Mouse (Mus musculus) regulatory T cell (primary cell): Measurements from ENCODE around the gene Meox1.

Source experiments
- in situ Hi-C: fragments of 300-600 bp; cut with MboI, MseI; formaldehyde crosslinking; loops from one replicate; pipeline ENCODE4 v1.15.1; 2025; ENCODE audit warnings: high pct_unique_total_duplicates

The Meox1 gene

DNA sequence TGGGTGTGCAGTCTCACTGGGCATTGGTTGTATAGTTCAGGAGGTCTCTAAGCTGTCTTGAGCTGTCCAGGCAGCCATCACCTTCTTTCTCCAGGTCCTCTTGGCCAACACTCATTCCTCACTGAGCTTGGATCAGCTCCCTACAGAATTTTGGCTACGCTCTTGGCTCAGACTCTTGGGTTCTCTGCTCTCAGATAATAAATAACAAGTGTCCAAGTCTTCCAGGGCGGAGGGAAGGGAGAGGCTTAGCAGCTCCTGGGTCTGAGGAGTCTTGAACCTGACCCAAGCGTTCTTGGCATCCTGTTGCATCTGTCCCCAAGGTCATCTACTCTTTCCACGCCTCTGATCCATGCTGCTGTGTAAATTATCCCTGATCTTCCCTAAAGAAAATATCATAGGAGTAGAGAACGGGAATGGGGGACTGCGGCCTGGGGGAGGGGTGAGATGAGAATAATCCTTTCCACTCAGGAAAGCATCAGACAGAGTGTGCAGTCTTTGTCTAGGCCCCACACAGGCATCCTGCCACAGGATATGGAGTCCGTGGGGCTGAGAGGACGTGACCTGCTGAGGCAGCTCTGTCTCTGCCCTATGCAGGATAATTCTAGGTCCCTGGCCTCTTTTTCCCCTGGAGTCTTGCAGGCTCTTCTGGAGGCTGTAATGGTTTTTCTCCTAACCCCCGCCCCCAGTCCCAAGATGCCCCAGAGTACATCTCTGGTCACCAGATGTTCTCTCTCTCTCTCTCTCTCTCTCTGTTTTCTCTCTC lies 38.0 kb downstream of the Meox1 start:
- in situ Hi-C loops = no loop called here

DNA sequence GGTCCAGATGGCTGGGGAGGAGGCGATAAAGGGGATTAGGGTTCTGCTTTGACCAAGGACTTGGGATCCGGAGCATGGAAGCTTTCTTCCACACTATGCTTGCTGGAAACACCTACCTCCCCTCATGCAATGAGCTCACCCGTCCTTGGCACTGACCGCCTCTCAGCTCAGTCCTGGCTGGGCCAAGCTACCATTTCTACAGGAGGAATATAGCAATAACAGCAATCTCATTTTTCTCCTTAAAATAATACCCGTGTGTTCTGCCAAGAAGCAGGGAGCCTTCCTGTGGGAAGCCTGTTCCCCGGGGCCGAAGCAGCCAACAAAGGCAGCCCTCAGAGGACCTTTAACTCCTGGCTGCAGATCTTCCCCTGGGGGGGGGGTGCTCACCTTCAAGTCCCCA lies 43.1 kb downstream of the Meox1 start:
- in situ Hi-C loops = no loop called here

DNA sequence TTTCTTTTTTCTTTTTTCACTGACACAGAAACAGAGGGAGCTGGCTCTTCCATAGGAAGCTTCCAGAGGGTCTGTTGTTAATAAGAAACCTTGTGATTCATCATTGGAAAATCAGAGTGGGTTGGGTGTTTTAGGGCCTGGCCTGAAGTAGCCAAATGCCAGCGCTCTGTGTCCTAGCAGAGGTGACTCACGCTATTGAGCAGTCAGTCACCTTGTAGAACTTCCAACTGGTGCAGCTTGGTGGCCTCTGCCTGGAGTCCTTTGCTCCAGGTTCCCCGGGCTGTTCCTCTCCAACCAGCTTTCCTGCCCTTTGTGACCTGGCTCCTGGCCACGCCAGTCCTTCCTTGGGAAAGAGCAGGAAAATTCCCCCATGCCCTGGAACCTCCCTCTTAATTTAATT lies 44.9 kb downstream of the Meox1 start:
- in situ Hi-C loops = no loop called here

DNA sequence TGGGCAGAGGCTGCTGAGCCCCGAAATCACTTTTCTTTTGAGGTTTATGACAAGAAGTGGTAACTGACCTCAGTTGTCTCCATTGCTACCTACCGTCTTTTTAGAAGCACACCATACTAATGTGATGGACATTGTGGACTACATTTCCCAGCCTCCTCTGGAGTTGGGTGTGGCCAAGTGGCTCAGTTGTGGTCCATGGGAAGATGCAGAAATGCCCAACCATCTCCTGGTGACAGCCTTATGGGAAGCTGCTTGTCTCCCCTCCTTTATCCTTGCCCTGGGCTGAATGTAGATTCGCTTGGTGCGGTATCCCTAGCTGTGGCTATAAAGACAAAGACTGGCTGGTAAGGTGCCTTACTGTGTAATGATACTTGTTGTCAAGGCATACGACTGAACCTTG lies 46.7 kb downstream of the Meox1 start:
- in situ Hi-C loops = no loop called here

DNA sequence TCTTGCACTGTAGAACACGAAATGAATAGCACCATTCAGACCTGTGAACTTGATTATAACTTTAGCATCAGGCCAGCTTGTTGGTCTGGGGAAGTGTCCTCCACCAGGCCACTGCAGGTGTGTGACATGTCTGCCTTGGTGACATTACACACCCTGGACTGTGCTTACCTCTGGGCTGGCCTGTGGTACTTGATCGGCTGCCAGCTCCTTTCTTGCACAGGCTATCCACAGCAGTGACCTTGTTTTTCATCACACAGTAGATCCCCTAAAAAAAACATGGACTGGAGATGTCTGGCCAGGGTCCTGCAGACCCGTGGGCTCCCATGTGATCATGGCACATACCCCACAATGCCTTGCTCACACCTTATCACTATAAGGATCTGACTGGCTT lies 51.4 kb downstream of the Meox1 start:
- in situ Hi-C loops = no loop called here

DNA sequence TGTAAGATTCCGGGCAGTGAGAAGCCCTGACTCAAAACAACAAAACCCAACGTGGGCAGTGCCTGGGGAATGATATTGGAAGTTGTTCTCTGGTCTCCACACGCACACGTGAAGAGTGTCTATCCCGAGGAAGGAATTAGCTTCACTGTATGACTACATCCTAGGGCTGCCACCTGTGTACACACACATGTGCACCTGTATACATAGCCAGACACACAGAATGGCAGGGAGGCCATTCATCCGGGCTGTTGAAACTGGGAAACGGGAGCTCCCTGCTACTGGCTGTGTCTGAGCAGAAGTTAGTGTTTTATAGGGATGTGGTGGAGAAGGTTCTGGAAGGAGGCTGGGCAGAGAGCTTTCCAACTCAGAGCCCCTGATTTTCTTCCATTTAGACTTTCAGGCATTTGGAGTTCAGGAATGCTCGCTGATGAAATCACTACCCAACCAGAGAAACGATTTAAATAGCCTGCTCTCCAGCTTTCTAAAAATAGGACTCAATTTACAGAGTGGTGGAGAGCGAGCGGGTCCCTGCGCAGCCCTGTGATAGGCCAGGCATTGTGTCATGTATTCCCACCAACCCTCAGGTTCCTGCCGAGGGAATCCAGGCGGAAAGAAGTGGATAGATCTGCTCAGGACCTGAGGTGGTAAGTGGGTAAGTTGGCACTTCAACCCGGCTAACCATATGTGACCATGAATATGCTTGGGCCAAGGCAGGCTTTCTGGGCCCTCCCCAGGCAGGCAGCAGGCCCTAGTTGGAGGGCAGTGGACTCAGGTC lies 52.0 kb downstream of the Meox1 start:
- in situ Hi-C loops = no loop called here

DNA sequence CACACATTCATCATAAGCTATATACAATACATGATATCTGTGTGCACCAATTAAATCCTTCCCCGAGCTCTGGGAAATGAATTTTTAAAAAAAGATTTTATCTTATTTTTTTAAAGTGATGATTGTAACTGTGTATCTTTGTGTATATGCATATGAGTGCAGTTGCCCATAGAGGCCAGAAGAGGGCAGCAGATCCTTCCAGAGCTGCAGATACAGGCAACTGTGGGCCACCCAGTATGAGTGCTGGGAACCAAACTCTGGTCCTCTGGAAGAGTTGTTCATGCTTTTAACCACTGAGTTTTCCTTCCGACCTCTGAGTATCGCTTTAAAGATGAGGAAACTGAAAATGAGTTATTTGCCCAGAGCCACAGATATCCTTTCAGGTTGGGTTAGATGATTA lies 53.8 kb downstream of the Meox1 start:
- in situ Hi-C loops = no loop called here

DNA sequence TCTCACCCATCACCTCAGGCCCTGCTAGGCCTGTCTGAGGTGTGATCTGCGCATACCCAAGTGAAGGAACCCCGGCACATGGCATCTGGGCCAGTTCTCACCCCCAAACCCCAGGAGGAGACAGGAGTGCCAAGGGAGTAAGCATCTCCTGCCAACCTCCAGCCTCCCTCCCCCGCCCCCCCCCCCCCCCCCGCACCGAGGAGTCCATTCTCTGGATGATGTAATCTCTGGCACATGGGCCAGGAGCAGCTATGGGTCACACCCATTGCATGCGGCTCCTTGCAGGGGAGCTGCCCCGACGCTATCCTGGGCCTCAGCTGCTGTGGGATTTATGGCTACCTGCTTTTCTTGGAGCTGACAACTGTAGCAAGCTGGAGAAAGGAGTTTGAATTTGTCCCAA lies 54.7 kb downstream of the Meox1 start:
- in situ Hi-C loops = no loop called here

DNA sequence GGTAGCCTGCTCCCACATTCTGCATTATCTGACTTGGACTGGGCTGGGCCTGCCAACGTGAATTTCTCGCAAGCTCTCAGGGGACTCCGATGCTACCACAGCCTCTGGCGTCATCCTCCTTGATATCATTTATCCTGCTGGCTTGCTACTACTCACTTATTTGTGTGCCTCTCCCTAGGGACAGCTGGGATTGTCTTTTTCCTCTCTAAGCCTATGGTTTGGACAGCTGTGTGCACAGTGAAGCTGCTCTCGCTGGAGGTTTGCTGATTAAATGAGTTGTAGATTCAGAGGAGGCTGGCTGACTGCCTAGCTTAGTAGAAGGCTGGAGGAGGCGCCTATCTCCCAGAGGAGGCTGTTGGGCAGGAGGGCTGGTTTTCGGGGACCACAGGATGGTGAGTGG lies 62.2 kb downstream of the Meox1 start:
- in situ Hi-C loops = loop anchor here (5.0 kb wide), 1 partner anchor 35 kb away; no protein-coding TSS in a partner anchor

DNA sequence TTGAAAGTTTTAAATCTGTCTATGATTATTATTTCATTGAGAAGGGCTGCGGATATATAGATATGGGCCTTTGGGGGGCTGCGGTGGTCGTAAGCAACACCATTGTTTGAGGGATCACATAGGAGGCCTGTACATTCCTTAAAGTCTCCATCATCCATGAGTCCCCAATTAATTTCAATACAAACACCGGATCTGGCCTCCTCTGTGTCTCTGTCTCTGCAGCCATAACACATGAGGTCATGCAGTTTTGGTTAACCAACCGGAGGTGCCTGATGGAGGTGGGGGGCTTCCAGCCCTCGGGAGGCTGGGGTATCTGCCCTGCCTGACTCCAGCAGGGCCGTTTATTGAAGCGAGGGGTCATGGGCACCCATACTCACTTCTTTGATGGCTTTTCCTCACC lies 63.6 kb downstream of the Meox1 start:
- in situ Hi-C loops = loop anchor here (5.0 kb wide), 1 partner anchor 37 kb away; no protein-coding TSS in a partner anchor

DNA sequence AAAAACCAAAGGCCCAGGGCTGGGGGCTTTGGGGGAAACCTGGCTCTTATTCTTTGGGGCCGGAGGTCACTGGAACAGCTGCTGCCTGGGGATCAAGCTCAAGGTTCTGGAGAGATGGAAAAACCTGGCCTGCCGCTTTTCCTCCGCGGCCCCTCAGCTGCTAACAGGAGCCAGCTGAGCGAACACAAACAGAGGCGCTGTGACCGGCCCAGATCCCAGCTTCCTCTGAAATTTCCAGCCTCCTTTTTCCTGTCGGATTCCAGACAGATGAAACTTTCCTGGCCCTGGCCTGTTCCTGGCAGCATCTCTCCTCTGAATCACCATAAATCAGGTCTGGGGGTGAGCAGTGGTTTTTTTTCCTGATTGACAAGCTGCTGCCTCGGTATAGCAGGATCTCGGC lies 64.1 kb downstream of the Meox1 start:
- in situ Hi-C loops = loop anchor here (5.0 kb wide), 1 partner anchor 37 kb away; no protein-coding TSS in a partner anchor

DNA sequence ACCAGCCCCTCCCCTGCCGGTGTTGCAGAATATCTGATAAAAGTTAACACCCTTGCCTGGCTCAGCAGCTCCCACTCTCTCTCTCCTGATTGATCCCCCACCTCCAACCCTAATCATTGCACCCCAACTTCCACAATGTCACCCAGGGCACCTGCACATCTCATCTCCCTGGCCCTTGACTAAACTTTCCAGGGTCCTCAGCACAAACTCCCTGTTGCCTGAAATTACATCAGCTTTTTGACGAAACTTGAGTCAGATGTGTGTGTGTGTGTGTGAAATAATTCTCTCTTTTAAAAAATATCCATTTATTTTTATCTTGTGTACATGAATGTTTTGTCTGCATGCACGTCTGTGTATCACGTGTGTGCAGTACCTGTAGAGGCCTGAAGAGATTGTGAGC lies 65.5 kb downstream of the Meox1 start:
- in situ Hi-C loops = loop anchor here (5.0 kb wide), 2 partner anchors 84 to 144 kb away; no protein-coding TSS in a partner anchor
